Mouse (Mus musculus) olfactory bulb, adult 2 months (tissue): ENCODE data around the gene Pdlim7.

ENCODE experiments used
- CTCF ChIP-seq: fragments of 200-500 bp; IDR thresholded peaks from 2 replicates; pipeline ENCODE4 v1.5.1; 2012; ENCODE audit warnings: low read depth, mild to moderate bottlenecking, low read length, moderate library complexity; ENCODE audit not compliant: insufficient read depth
- POLR2A ChIP-seq: fragments of 200-500 bp; IDR thresholded peaks from 2 replicates; pipeline ENCODE4 v1.6.1; 2012; ENCODE audit warnings: mild to moderate bottlenecking, low read depth, low read length, moderate library complexity; ENCODE audit not compliant: insufficient read depth

DNA sequence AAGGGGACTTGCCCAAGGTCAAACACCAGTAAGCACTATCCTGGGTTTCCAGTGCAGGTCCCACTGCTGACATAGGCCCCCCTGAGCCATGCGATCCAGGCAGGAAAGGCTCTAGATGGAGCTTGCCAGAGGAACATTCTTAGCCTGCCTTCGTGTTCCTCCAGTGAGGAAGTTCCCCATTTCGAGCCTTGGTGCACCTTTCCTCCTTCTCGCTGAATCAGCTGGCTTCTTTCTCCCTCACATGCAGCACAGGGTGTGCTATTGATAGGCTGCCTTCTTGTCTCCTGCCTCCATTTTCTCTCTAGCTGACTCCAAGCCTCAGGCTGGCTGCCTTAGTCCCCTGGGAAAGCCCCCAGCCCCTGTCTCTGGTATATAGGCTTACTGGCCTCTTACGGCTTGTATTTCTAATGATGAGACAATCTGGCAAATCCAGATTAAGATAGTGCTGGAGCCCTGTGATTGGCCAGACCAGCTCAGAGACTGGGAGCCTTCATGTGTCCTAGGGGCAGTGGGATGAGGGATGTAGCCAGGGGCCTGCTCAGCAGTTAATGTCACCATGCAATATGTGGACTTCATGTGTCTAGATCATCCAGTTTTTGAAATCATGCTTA is 47.5 kb downstream of the Pdlim7 start:
- TF ChIP-seq CTCF (no peak), POLR2A (no peak)
